Mouse (Mus musculus): ENCODE data around the gene Cep63.

GRCm38 (mm10) chr9:102544773-102545366, 81.5 kb downstream of the Cep63 start:
- peak; percentile 86 for TF ChIP-seq CTCF (IDR thresholded peaks at IDR 0.05; ENCODE audit: borderline replicate concordance, insufficient read depth, low read depth, low read length)
- no peak for TF ChIP-seq POLR2A (IDR thresholded peaks at IDR 0.05; ENCODE audit: borderline replicate concordance, insufficient read depth, low read length)

Data from cerebellum, adult 2 months (tissue).